Mouse (Mus musculus) limb, embryonic 13.5 days (tissue): ENCODE data around the gene Agtpbp1. TPM values are rescaled to one million over a fixed set of nuclear protein-coding genes. Genes with fewer than 3 reads are reported as not detected.

ENCODE experiments used
- ATAC-seq: fragments of 200-750 bp; cut with Nextera tagmentation; 2 replicates; pipeline ENCODE4 v1.8.0; 2017; ENCODE audit warnings: low read depth, moderate number of reproducible peaks, moderate TSS enrichment; ENCODE audit not compliant: low FRiP score
- H3K27ac ChIP-seq: fragments of 300-500 bp; sonication (generic); 2 replicates; pipeline ENCODE4 v1.5.1; 2015; ENCODE audit warnings: inconsistent platforms, mild to moderate bottlenecking, moderate library complexity
- H3K27me3 ChIP-seq: fragments of 300-500 bp; sonication (generic); 2 replicates; pipeline ENCODE4 v1.6.1; 2015; ENCODE audit warnings: mild to moderate bottlenecking, inconsistent platforms
- H3K36me3 ChIP-seq: fragments of 300-500 bp; sonication (generic); 2 replicates; pipeline ENCODE4 v1.6.1; 2015; ENCODE audit warnings: inconsistent platforms, mild to moderate bottlenecking, moderate library complexity
- H3K4me1 ChIP-seq: fragments of 300-500 bp; sonication (generic); 2 replicates; pipeline ENCODE4 v1.6.1; 2015; ENCODE audit warnings: inconsistent platforms
- H3K4me2 ChIP-seq: fragments of 300-500 bp; sonication (generic); replicated peaks from 2 replicates; pipeline ENCODE4 v1.6.1; 2015; ENCODE audit warnings: inconsistent platforms, mild to moderate bottlenecking, moderate library complexity
- H3K4me3 ChIP-seq: fragments of 300-500 bp; sonication (generic); 2 replicates; pipeline ENCODE4 v1.5.1; 2015; ENCODE audit warnings: moderate library complexity, mild to moderate bottlenecking, inconsistent platforms
- H3K9ac ChIP-seq: fragments of 300-500 bp; sonication (generic); 2 replicates; pipeline ENCODE4 v1.6.1; 2015; ENCODE audit warnings: mild to moderate bottlenecking, inconsistent platforms
- H3K9me3 ChIP-seq: fragments of 300-500 bp; sonication (generic); 2 replicates; pipeline ENCODE4 v1.6.1; 2016; ENCODE audit warnings: inconsistent platforms
- WGBS: fragments of 180-500 bp; shearing (Covaris S2); methylation state at CpG from one replicate; pipeline ENCODE4 v1.1.7; 2015; 5-methylcytosine and 5-hydroxymethylcytosine counted together
- polyA plus RNA-seq: library from polyadenylated mRNA; unstranded; fragments of >200 nt; fragmentation: Nextera tagmentation; extraction: Ambion mirVana; gene quantifications from 2 replicates; pipeline ENCODE4 v1.2.1, GENCODE M21; 2015

Agtpbp1 gene
- polyA plus RNA-seq, 1 experiment from 2014 or later, result 12.4 TPM

DNA sequence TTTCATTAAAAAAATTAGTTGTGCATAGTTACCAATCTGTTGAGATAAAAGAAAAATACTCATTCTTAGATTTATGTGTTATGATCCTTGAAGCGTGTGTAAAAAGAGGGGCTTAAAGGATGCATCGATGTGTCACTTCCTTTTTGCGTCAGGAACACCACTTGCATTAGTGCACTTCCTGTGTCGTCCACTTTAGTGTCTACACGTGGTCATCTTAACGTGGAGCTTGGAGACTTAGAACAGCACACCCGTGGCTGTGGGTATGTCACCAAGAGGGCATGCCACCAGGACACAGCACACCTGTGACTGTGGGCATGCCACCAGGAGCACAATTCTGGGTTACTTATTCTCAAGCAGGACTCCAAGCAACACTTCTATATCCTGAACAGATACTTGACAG, 137.9 kb downstream of the Agtpbp1 start:
- 76% methylated on average over 7 of the region's 7 CpGs for WGBS
- Histone ChIP-seq H3K4me2 (no peak overlapping the region), H3K27me3 (no peaks in the 10 kb centered on the region), H3K36me3 (no peaks in the 10 kb centered on the region; the same call in 1 of the 2 replicates), H3K4me3 (no peak overlapping the region), H3K9me3 (no peaks in the 10 kb centered on the region), H3K9ac (no peak overlapping the region), H3K27ac (no peak overlapping the region), H3K4me1 (0 out of 2 replicates have a peak, but pooled peaks cover 2% of the 10 kb centered on the region)
- ATAC-seq, result no peak

DNA sequence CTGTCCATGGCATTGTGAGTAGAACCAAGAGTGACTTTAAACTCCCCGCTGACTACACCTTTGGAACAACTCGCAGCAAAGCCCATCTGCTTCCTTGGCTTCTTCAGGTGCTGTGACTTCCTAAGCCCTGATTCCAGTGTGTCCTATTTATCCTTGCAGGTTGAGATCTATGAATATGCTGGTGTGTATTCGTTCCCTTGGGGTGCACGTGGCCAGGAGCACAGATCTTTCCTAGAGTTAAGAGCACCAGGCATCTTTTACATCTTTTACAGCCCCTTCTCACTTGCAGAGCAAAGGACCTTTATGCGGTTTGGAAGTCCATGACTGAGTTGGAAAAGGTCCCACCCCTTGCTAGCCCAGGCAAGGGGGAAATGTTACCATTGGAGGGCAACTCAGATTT, 139.8 kb downstream of the Agtpbp1 start:
- Histone ChIP-seq H3K4me3 (no peak overlapping the region), H3K36me3 (no peaks in the 10 kb centered on the region), H3K27ac (no peak overlapping the region), H3K27me3 (no peaks in the 10 kb centered on the region), H3K4me2 (no peak overlapping the region), H3K9ac (no peak overlapping the region), H3K4me1 (no peaks in the 10 kb centered on the region), H3K9me3 (no peaks in the 10 kb centered on the region)
- 75% methylated on average over 5 of the region's 5 CpGs for WGBS
- no peak for ATAC-seq

DNA sequence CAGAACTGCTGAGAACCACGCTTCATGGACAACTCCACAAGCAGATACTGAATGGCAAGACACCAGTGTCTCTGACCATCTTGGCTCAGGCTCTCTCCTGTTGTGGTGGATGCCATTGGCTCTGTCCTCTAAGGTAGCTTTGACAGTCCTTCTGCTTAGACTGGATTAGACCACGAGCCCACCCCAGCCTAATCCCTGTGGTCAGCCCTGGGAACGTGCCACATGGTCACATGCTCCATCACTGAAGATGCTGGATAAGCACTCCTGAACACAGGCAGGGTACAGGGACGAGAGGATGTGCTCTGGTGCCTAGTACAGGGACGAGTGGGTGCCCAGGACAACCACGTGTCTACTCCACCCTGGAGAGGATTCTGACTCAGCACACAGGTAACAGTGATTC, 140.7 kb downstream of the Agtpbp1 start:
- no peak overlapping the region for H3K9ac ChIP-seq
- no peak overlapping the region for H3K4me2 ChIP-seq
- no peak overlapping the region for H3K27ac ChIP-seq
- H3K4me3 ChIP-seq, result no peak overlapping the region
- 83% methylated on average over 6 of the region's 6 CpGs for WGBS
- H3K27me3 ChIP-seq, result no peaks in the 10 kb centered on the region
- H3K9me3 ChIP-seq, result no peaks in the 10 kb centered on the region
- H3K4me1 ChIP-seq, result no peaks in the 10 kb centered on the region
- no peaks in the 10 kb centered on the region for H3K36me3 ChIP-seq
- no peak for ATAC-seq

DNA sequence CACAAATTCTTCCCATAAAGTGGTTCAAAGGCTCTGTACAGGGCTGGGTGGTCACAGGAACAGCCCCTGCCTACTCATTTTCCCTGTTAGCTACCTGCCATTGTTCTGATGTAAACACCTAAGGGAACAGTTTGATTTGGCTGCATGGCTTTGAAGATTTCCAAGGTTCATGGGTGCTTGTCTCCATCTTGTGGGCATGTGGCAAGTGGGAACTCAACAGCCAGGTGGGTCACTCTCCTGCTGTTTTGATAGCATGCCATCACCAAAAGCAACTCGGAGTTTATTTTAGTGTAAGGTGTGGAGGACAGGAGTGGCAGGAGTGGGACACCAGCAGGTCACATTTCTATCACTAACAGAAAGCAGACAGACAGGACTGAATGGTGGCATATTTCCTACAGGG, 145.3 kb downstream of the Agtpbp1 start:
- Histone ChIP-seq H3K27me3 (no peaks in the 10 kb centered on the region), H3K36me3 (no peaks in the 10 kb centered on the region), H3K9ac (no peak overlapping the region), H3K4me1 (no peaks in the 10 kb centered on the region), H3K27ac (no peak overlapping the region), H3K9me3 (no peaks in the 10 kb centered on the region), H3K4me3 (no peak overlapping the region), H3K4me2 (no peak overlapping the region)
- ATAC-seq, result no peak
- 79% methylated on average over 1 of the region's 1 CpGs for WGBS

DNA sequence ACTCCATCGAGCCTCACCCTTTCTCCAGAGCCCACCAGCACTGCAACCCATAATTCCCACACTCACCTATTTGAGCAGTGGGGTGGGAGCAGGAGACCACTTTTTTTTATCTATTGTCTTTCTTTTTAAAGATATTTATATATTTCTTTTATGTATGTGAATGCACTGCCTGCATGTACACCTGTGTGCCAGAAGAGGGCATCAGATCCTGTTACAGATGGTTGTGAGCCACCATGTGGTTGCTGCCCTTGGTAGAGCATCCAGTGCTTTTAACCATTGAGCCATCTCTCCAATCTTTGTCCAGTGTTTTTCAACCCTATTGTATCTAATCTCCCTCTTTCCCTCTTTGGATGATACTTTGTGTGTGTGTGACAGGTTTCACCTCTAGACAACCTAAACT, 150.5 kb downstream of the Agtpbp1 start:
- Histone ChIP-seq H3K9me3 (no peaks in the 10 kb centered on the region), H3K4me2 (no peak overlapping the region), H3K27me3 (no peaks in the 10 kb centered on the region), H3K4me3 (no peak overlapping the region), H3K9ac (no peak overlapping the region), H3K36me3 (no peaks in the 10 kb centered on the region), H3K4me1 (peaks cover 9% of the 10 kb centered on the region), H3K27ac (no peak overlapping the region)
- ATAC-seq, result no peak
- 95% methylated on average over 1 of the region's 1 CpGs for WGBS

DNA sequence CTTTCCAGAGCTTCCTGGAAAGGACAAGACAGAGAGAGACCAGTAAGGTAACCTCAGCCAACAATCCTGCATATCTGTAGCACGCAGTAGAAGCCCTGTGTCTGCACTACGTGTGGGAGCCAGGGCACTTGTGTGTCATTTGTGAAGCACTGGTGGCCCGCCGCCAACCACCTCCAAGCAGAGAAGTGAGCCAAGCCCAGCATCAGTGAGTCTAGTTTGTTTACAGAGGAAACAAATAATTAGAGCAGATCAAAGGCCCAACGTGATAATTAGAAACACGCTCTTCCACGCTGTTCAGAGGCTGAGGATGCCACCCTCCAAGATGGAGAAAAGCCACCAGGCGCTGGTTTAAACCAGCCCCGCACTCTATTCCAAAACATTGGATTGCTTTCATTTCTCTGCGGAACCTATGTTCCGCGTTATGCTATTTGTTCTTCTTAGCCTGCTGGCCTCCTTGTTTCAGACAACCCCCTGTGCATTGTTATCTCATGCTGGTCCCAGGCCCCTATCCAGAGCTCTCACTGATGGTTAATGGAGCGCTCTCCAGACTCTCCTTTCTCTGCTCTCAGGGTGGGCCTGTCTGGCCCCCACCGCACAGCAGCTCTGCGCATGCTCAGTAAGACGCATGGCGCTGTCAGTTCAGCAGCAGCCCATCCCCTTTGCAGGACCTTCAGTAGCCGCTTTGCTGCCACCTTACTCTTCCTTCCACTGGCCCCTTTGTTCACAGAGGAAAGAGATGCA, 153.7 kb downstream of the Agtpbp1 start:
- no peak overlapping the region for H3K27ac ChIP-seq
- H3K27me3 ChIP-seq, result no peaks in the 10 kb centered on the region
- peak overlapping the region; percentile 26 for H3K4me3 ChIP-seq
- peak overlapping the region; percentile 53 for H3K4me2 ChIP-seq
- 0 out of 2 replicates have a peak overlapping the region, but pooled peaks have one; percentile 43 for H3K9ac ChIP-seq
- WGBS, result 27% methylated on average over 18 of the region's 18 CpGs
- no peaks in the 10 kb centered on the region for H3K36me3 ChIP-seq
- ATAC-seq, result 0 out of 2 replicates have a peak, but pooled peaks have one; percentile 48
- H3K9me3 ChIP-seq, result no peaks in the 10 kb centered on the region
- H3K4me1 ChIP-seq, result peaks cover 9% of the 10 kb centered on the region

DNA sequence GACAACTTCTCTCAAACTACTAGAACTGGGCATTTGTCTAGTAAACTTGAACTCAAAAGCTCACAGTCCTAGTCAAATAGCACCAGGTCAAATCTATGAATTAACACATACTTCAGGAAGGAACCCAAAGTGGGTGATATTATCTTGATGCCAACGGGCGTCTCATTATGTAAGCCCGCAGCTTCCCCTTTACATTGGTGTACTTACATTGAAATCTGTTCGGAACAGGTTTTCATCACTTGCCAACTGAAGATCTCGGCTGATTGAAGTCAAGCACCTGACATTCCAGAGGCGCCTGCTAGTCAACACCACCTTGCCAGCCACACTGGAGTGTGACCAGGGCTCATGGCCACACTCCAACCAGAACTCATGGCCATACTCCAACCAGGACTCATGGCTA, 155.7 kb downstream of the Agtpbp1 start:
- H3K9me3 ChIP-seq, result no peaks in the 10 kb centered on the region
- no peaks in the 10 kb centered on the region for H3K36me3 ChIP-seq
- 94% methylated on average over 6 of the region's 6 CpGs for WGBS
- H3K9ac ChIP-seq, result no peak overlapping the region
- ATAC-seq, result no peak
- no peak overlapping the region for H3K4me2 ChIP-seq
- H3K4me1 ChIP-seq, result peaks cover 9% of the 10 kb centered on the region
- no peak overlapping the region for H3K4me3 ChIP-seq
- no peaks in the 10 kb centered on the region for H3K27me3 ChIP-seq
- no peak overlapping the region for H3K27ac ChIP-seq

DNA sequence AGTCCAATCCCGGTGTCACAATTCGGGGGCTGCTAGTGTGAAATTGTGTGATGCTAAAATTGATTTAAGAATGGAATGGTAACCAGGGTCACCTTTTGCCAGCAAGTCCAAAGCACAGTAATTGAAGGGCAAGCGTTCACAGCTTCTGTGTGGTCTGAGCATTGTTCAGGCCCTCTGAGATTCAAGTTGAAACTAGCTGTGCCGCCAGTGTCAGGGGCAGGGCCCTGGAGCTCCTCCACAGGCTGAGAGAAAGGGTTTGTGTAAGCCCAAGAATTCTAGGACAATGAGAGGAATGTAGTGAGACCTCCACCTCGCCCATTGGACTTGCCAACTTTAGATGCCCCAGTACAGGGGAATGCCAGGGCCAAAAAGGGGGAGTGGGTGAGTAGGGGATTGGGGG, 161.2 kb downstream of the Agtpbp1 start:
- Histone ChIP-seq H3K4me2 (no peak overlapping the region), H3K27ac (no peak overlapping the region), H3K9me3 (no peaks in the 10 kb centered on the region), H3K27me3 (no peaks in the 10 kb centered on the region), H3K4me1 (no peaks in the 10 kb centered on the region), H3K36me3 (no peaks in the 10 kb centered on the region), H3K4me3 (no peak overlapping the region), H3K9ac (no peak overlapping the region)
- ATAC-seq, result no peak
- 81% methylated on average over 5 of the region's 5 CpGs for WGBS

DNA sequence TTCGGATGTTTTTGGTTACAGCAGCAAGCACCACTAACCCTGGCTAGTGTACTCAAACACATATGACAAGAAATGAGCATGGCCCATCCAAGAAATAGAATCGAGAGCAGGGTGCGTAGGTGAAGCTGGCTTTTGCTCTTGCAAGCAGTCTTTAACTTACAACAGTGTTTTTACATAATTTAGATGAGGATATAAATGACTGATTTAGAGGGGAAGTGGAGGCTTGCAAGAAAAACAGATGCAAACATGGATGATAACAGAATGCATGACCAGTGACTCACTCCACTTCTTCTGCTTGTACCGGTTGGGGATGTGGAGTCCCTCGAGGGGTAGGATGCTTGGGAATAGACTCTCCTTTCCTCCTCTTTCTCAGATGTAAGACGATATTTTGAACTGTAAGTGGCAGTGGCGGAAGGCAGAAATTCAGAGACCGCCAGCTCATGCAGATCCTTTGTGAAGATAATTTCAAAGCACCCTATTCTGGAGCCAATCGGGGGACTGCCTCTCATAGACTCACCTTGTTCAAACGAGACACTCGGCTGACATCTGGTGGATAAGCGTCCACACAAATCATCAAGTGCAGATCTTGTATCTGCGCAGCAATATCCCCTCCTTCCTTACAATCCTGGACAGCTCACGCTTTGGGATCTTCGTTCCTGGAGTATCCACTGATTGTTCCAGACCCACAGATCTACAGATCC, 168.3 kb downstream of the Agtpbp1 start:
- Histone ChIP-seq H3K4me2 (no peak overlapping the region), H3K9me3 (no peaks in the 10 kb centered on the region), H3K36me3 (no peaks in the 10 kb centered on the region), H3K9ac (no peak overlapping the region), H3K4me1 (no peaks in the 10 kb centered on the region), H3K4me3 (no peak overlapping the region), H3K27ac (no peak overlapping the region), H3K27me3 (no peaks in the 10 kb centered on the region)
- WGBS, result 86% methylated on average over 15 of the region's 15 CpGs
- no peak for ATAC-seq

DNA sequence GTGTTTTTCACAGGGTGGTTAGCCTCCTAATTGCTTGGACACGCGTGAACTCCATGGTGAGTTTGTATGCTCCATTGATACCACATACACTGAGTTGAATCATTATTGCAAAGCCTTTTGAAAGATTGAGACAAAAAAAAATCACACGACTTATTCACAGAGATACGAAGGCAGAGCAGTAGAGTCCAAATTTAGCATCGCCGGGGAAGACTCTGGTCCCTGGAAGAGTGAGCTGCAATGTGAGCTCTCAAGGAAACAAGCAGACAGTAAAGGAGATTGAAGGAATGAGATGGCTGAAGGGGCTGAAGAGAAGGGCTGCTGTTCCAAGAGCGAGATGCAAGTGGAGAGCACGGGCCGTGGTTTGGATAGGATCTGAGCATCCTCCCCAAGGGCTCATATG, 171.1 kb downstream of the Agtpbp1 start:
- H3K4me1 ChIP-seq, result no peaks in the 10 kb centered on the region
- ATAC-seq, result no peak

DNA sequence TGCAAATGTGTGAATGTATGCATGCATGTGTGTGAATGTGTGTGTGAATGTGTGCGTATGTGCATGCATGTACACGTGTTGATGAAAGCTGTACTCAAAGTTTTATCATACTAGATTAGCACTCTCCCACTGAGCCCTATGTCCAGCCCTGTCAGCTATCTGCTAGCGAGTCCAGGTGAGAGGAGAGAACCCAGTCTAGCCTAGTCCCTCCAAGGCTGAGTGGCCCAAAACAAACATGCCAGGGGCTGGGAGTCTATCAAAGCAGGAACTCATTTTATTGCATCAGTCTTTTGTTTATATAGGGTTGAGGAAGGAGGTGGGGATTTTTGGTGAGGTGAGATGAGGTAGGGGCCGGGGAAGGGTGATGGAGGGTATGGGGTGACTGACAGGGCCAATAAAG, 172.4 kb downstream of the Agtpbp1 start:
- Histone ChIP-seq H3K4me1 (no peaks in the 10 kb centered on the region), H3K36me3 (no peaks in the 10 kb centered on the region), H3K4me2 (no peak overlapping the region), H3K27me3 (no peaks in the 10 kb centered on the region), H3K9me3 (no peaks in the 10 kb centered on the region), H3K4me3 (no peak overlapping the region), H3K27ac (no peak overlapping the region), H3K9ac (no peak overlapping the region)
- WGBS, result 91% methylated on average over 4 of the region's 4 CpGs
- ATAC-seq, result no peak

More for the DNA sequence above, 171.1 kb downstream of the Agtpbp1 start:
- 90% methylated on average over 9 of the region's 9 CpGs for WGBS
- H3K27ac ChIP-seq, result no peak overlapping the region
- no peak overlapping the region for H3K4me3 ChIP-seq
- no peaks in the 10 kb centered on the region for H3K27me3 ChIP-seq
- no peak overlapping the region for H3K9ac ChIP-seq
- no peak overlapping the region for H3K4me2 ChIP-seq
- no peaks in the 10 kb centered on the region for H3K9me3 ChIP-seq
- H3K36me3 ChIP-seq, result no peaks in the 10 kb centered on the region

DNA sequence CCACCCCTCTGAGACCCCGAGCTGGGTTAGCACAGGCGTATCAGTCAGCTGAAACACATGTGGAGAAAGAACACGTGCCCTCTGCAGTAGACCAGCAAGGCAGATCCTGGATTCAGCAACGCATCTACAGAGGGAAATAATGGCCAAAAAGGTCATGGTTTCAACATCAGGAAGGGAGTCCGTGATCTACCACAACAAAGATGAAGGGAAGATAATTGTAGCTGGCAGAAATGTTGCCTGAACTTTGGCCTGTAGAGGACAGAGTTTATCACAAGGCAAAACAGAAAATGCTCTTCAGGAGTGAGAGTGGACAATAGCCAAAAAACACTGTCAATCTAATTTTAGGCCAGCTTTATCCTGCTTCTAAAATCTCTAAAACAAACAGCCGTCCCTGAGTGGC, 177.8 kb downstream of the Agtpbp1 start:
- H3K36me3 ChIP-seq, result no peaks in the 10 kb centered on the region
- H3K4me3 ChIP-seq, result no peak overlapping the region
- H3K27ac ChIP-seq, result no peak overlapping the region
- no peak for ATAC-seq
- H3K9me3 ChIP-seq, result no peaks in the 10 kb centered on the region
- no peaks in the 10 kb centered on the region for H3K27me3 ChIP-seq
- no peaks in the 10 kb centered on the region for H3K4me1 ChIP-seq
- WGBS, result 89% methylated on average over 6 of the region's 6 CpGs
- H3K4me2 ChIP-seq, result no peak overlapping the region
- H3K9ac ChIP-seq, result no peak overlapping the region
